In genomic region chr7:122575506-122575905, GRCm38 (mm10) we compare ENCODE assay signal across 9 mouse cellular contexts.
DNase-seq lines count a peak whose midpoint lies in the region; ATAC-seq and TF ChIP-seq lines count a peak whose summit lies in the region.
"Had no signal": no experiment of that assay in that cellular context is flagged by ENCODE, and none has a peak within 500 bp of the region (broad histone marks: within the 10 kb centered on the region; RNA-seq: fewer than 3 reads in every experiment).

No protein-coding gene starts in this region.

- H3K9me3 ChIP-seq in intestine, embryonic 14.5 days (ENCODE audit: control insufficient read depth, low read length) = no peaks in the 10 kb centered on the region
- no peaks in the 10 kb centered on the region for H3K9me3 ChIP-seq in intestine, postnatal 0 days (ENCODE audit: control insufficient read depth)
- no peaks in the 10 kb centered on the region for H3K9me3 ChIP-seq in midbrain, embryonic 12.5 days
- H3K9me3 ChIP-seq in midbrain, embryonic 11.5 days (ENCODE audit: control insufficient read depth, low read length) = no peaks in the 10 kb centered on the region
- H3K9me3 ChIP-seq in intestine, embryonic 16.5 days (ENCODE audit: control insufficient read depth, low read length) = no peaks in the 10 kb centered on the region
- no peaks in the 10 kb centered on the region for H3K9me3 ChIP-seq in stomach, postnatal 0 days (ENCODE audit: control insufficient read depth, low read length)
- H3K9me3 ChIP-seq in forebrain, embryonic 16.5 days (ENCODE audit: control insufficient read depth, low read length) = no peaks in the 10 kb centered on the region

- no peak overlapping the region for H3K4me3 ChIP-seq in intestine, embryonic 14.5 days (ENCODE audit: low read depth, low read length)
- no peak overlapping the region for H3K4me3 ChIP-seq in intestine, postnatal 0 days (ENCODE audit: low read depth, low read length)
- no peak overlapping the region for H3K4me3 ChIP-seq in midbrain, embryonic 12.5 days
- no peak overlapping the region for H3K4me3 ChIP-seq in midbrain, embryonic 11.5 days (ENCODE audit: low read depth, low read length)
- no peak overlapping the region for H3K4me3 ChIP-seq in intestine, embryonic 16.5 days (ENCODE audit: low read length)
- no peak overlapping the region for H3K4me3 ChIP-seq in stomach, postnatal 0 days (ENCODE audit: low read depth, low read length)
- H3K4me3 ChIP-seq in forebrain, embryonic 16.5 days (replicated peaks; ENCODE audit: low read length) = no peak overlapping the region

- H3K4me1 ChIP-seq in intestine, embryonic 14.5 days (replicated peaks; ENCODE audit: control insufficient read depth, insufficient read depth, low read length) = 0 out of 2 replicates have a peak, but pooled peaks cover 4% of the 10 kb centered on the region
- H3K4me1 ChIP-seq in intestine, postnatal 0 days (replicated peaks; ENCODE audit: control insufficient read depth, insufficient read depth, low read length) = no peaks in the 10 kb centered on the region
- no peaks in the 10 kb centered on the region; the same call in 1 of the 2 replicates for H3K4me1 ChIP-seq in midbrain, embryonic 12.5 days
- H3K4me1 ChIP-seq in midbrain, embryonic 11.5 days (ENCODE audit: control insufficient read depth, insufficient read depth, low read length) = no peaks in the 10 kb centered on the region
- no peaks in the 10 kb centered on the region for H3K4me1 ChIP-seq in intestine, embryonic 16.5 days (ENCODE audit: control insufficient read depth, insufficient read depth, low read length)
- no peaks in the 10 kb centered on the region for H3K4me1 ChIP-seq in stomach, postnatal 0 days (replicated peaks; ENCODE audit: control insufficient read depth, insufficient read depth)
- peaks cover 4% of the 10 kb centered on the region for H3K4me1 ChIP-seq in forebrain, embryonic 16.5 days (replicated peaks; ENCODE audit: control insufficient read depth, insufficient read depth, low read length)

- ATAC-seq in intestine, embryonic 14.5 days (replicated peaks; ENCODE audit: low FRiP score, low TSS enrichment, low read depth) = no peak
- no peak for ATAC-seq in intestine, postnatal 0 days
- peak; percentile 74; the same call in 1 of the 2 replicates for ATAC-seq in midbrain, embryonic 12.5 days (ENCODE audit: low FRiP score, low read depth)
- ATAC-seq in midbrain, embryonic 11.5 days (ENCODE audit: low FRiP score) = no peak
- ATAC-seq in intestine, embryonic 16.5 days = peak; percentile 72
- 0 out of 2 replicates have a peak, but pooled peaks have one; percentile 45 for ATAC-seq in stomach, postnatal 0 days (ENCODE audit: low FRiP score, low TSS enrichment)
- no peak for ATAC-seq in granulocyte monocyte progenitor cell, adult 5-6 weeks (replicated peaks; ENCODE audit: poor library complexity, severe bottlenecking)
- no peak for ATAC-seq in forebrain, embryonic 16.5 days

- H3K27me3 ChIP-seq in intestine, embryonic 14.5 days (replicated peaks; ENCODE audit: control insufficient read depth, insufficient read depth, low read length) = no peaks in the 10 kb centered on the region
- H3K27me3 ChIP-seq in intestine, postnatal 0 days (replicated peaks; ENCODE audit: control insufficient read depth, insufficient read depth, low read length) = no peaks in the 10 kb centered on the region
- H3K27me3 ChIP-seq in midbrain, embryonic 12.5 days = no peaks in the 10 kb centered on the region
- H3K27me3 ChIP-seq in midbrain, embryonic 11.5 days (ENCODE audit: control insufficient read depth, insufficient read depth, low read length) = no peaks in the 10 kb centered on the region
- no peaks in the 10 kb centered on the region for H3K27me3 ChIP-seq in intestine, embryonic 16.5 days (replicated peaks; ENCODE audit: control insufficient read depth, insufficient read depth, low read length)
- no peaks in the 10 kb centered on the region for H3K27me3 ChIP-seq in stomach, postnatal 0 days (ENCODE audit: control insufficient read depth, insufficient read depth, low read length)
- no peaks in the 10 kb centered on the region for H3K27me3 ChIP-seq in forebrain, embryonic 16.5 days (replicated peaks; ENCODE audit: control insufficient read depth, insufficient read depth, low read length)
- H3K27me3 ChIP-seq: CH12.LX had no signal

- H3K4me2 ChIP-seq in intestine, embryonic 14.5 days (ENCODE audit: low read length) = no peak overlapping the region
- H3K4me2 ChIP-seq in intestine, postnatal 0 days (replicated peaks; ENCODE audit: low read depth) = no peak overlapping the region
- no peak overlapping the region for H3K4me2 ChIP-seq in midbrain, embryonic 12.5 days (replicated peaks)
- H3K4me2 ChIP-seq in midbrain, embryonic 11.5 days = no peak overlapping the region
- H3K4me2 ChIP-seq in intestine, embryonic 16.5 days (ENCODE audit: low read depth, low read length) = no peak overlapping the region
- H3K4me2 ChIP-seq in stomach, postnatal 0 days (replicated peaks; ENCODE audit: low read depth) = no peak overlapping the region
- no peak overlapping the region for H3K4me2 ChIP-seq in forebrain, embryonic 16.5 days (ENCODE audit: low read length)

- no peak for TF ChIP-seq CTCF in intestine, postnatal 0 days (IDR thresholded peaks at IDR 0.05; ENCODE audit: low read depth)
- no peak for TF ChIP-seq CTCF in stomach, postnatal 0 days (IDR thresholded peaks at IDR 0.05; ENCODE audit: low read depth)

- DNase-seq in intestine, embryonic 14.5 days (ENCODE audit: low spot score) = peak; percentile 59
- no peak for DNase-seq in midbrain, embryonic 11.5 days (ENCODE audit: low spot score, missing footprints)
- no peak for DNase-seq in stomach, postnatal 0 days (ENCODE audit: low spot score)

- TF ChIP-seq EP300 in stomach, postnatal 0 days (optimal IDR thresholded peaks at IDR 0.05) = no peak

- H3K36me3 ChIP-seq in intestine, embryonic 14.5 days (ENCODE audit: control insufficient read depth, insufficient read depth, low read length) = no peaks in the 10 kb centered on the region
- H3K36me3 ChIP-seq in intestine, postnatal 0 days (ENCODE audit: control insufficient read depth, insufficient read depth) = no peaks in the 10 kb centered on the region
- H3K36me3 ChIP-seq in midbrain, embryonic 12.5 days = no peaks in the 10 kb centered on the region
- H3K36me3 ChIP-seq in midbrain, embryonic 11.5 days (ENCODE audit: control insufficient read depth, insufficient read depth, low read length) = no peaks in the 10 kb centered on the region
- H3K36me3 ChIP-seq in intestine, embryonic 16.5 days (ENCODE audit: control insufficient read depth, insufficient read depth, low read length) = no peaks in the 10 kb centered on the region
- no peaks in the 10 kb centered on the region for H3K36me3 ChIP-seq in stomach, postnatal 0 days (ENCODE audit: control insufficient read depth, insufficient read depth, low read length)
- H3K36me3 ChIP-seq in forebrain, embryonic 16.5 days (ENCODE audit: control insufficient read depth, insufficient read depth) = no peaks in the 10 kb centered on the region

- no peak overlapping the region for H3K27ac ChIP-seq in intestine, embryonic 14.5 days (ENCODE audit: low read depth)
- H3K27ac ChIP-seq in intestine, postnatal 0 days (ENCODE audit: low read depth, low read length) = no peak overlapping the region
- H3K27ac ChIP-seq in midbrain, embryonic 12.5 days (replicated peaks) = no peak overlapping the region
- no peak overlapping the region for H3K27ac ChIP-seq in midbrain, embryonic 11.5 days (ENCODE audit: low read depth, low read length)
- H3K27ac ChIP-seq in intestine, embryonic 16.5 days (ENCODE audit: low read length) = no peak overlapping the region
- no peak overlapping the region for H3K27ac ChIP-seq in stomach, postnatal 0 days (replicated peaks)
- H3K27ac ChIP-seq in forebrain, embryonic 16.5 days (ENCODE audit: low read length) = no peak overlapping the region

- 32% methylated on average over 8 of the region's 8 CpGs for WGBS in intestine, embryonic 14.5 days
- WGBS in intestine, postnatal 0 days = 41% methylated on average over 8 of the region's 8 CpGs
- WGBS in midbrain, embryonic 12.5 days = 34% methylated on average over 8 of the region's 8 CpGs
- WGBS in midbrain, embryonic 11.5 days = 37% methylated on average over 8 of the region's 8 CpGs
- WGBS in intestine, embryonic 16.5 days = 43% methylated on average over 8 of the region's 8 CpGs
- 34% methylated on average over 8 of the region's 8 CpGs for WGBS in stomach, postnatal 0 days
- 37% methylated on average over 8 of the region's 8 CpGs for WGBS in forebrain, embryonic 16.5 days

- H3K9ac ChIP-seq in intestine, embryonic 14.5 days (ENCODE audit: low read length) = no peak overlapping the region
- H3K9ac ChIP-seq in intestine, postnatal 0 days (ENCODE audit: low read depth, low read length) = no peak overlapping the region
- no peak overlapping the region for H3K9ac ChIP-seq in midbrain, embryonic 12.5 days (replicated peaks)
- H3K9ac ChIP-seq in midbrain, embryonic 11.5 days (ENCODE audit: low read length) = no peak overlapping the region
- H3K9ac ChIP-seq in intestine, embryonic 16.5 days (ENCODE audit: low read depth, low read length) = no peak overlapping the region
- H3K9ac ChIP-seq in stomach, postnatal 0 days (ENCODE audit: low read length) = no peak overlapping the region
- H3K9ac ChIP-seq in forebrain, embryonic 16.5 days (replicated peaks; ENCODE audit: low read depth, low read length) = no peak overlapping the region

Comparison
In these comparisons a context has a peak if more than half of its experiments do, and no peak if none do; other contexts are left out.
1. ATAC-seq: peak in midbrain, embryonic 12.5 days (single experiment), intestine, embryonic 16.5 days (single experiment) and stomach, postnatal 0 days (single experiment); none in intestine, embryonic 14.5 days (single experiment), intestine, postnatal 0 days (single experiment), midbrain, embryonic 11.5 days (single experiment), granulocyte monocyte progenitor cell, adult 5-6 weeks (single experiment) and forebrain, embryonic 16.5 days (single experiment).